Mouse (Mus musculus): Measurements from ENCODE around the gene 2310033P09Rik. TPM values are rescaled to one million over a fixed set of nuclear protein-coding genes. Genes with fewer than 3 reads are reported as not detected.

2310033P09Rik gene
- total RNA-seq, 4 experiments from 2014 or later: 18.9 to 24.8 (median 22.0) TPM

- DNase-seq (ENCODE audit: low spot score in 2 of 2): peak; percentile 93 to 96
Observed at GRCm38 (mm10) chr11:59228122-59228953, 20.2 kb downstream of the 2310033P09Rik start, which contains the start of gene Arf1. TSS of gene Arf1 (minus strand) at chr11:59228270.

DNA sequence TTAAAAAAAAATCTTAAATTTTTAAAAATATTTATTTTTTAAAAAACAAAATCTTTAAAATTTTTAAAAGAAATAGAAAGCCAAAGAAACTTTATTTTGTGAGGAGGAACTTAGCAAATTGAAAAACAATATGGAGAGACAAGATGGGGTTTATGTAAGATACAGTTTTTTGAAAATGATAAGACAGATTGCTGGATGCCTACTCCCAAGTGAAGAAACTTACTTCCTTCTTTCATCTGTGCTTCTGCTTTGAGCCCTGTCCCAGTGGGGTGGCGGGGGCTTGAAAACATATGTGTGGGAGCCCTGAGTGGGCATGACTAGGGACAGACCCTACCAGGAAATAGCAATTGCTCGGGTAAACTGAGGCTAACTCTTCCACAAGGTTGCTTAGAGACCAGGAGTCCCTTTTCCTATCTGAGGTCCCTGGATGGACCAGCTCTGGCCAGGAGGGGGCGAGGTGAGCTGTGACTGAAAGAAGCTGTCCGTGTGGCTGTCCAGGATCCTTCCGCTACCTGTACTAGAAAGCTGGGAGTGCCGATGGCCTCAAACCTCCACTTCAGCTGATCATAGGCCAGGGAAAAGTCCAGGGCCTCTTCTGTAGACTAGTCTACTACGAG lies 22.1 kb downstream of the 2310033P09Rik start:
- DNase-seq (ENCODE audit: low spot score in 2 of 2): peak in 1 of 2 experiments; percentile 55

DNA sequence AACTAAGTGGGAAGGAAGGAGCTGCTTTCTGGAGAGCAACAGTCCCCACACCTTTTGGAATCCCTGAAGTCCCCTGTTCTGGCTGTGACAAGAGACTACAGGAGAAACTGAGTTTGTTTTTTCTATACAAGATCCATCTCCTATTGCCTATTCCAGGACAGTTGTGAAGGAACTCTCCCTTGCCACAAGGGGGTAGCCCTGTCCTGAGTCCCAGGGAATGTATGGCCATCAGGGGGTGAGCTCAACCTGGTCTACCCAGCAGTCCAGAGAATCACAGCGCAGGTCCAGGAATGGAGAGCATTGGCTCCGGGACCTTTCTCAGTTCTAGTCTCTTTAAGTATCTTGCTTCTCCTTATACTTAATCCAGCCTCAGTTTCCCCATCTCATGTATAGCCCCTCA lies 24.7 kb downstream of the 2310033P09Rik start:
- DNase-seq (ENCODE audit: low spot score in 2 of 2): no peak

DNA sequence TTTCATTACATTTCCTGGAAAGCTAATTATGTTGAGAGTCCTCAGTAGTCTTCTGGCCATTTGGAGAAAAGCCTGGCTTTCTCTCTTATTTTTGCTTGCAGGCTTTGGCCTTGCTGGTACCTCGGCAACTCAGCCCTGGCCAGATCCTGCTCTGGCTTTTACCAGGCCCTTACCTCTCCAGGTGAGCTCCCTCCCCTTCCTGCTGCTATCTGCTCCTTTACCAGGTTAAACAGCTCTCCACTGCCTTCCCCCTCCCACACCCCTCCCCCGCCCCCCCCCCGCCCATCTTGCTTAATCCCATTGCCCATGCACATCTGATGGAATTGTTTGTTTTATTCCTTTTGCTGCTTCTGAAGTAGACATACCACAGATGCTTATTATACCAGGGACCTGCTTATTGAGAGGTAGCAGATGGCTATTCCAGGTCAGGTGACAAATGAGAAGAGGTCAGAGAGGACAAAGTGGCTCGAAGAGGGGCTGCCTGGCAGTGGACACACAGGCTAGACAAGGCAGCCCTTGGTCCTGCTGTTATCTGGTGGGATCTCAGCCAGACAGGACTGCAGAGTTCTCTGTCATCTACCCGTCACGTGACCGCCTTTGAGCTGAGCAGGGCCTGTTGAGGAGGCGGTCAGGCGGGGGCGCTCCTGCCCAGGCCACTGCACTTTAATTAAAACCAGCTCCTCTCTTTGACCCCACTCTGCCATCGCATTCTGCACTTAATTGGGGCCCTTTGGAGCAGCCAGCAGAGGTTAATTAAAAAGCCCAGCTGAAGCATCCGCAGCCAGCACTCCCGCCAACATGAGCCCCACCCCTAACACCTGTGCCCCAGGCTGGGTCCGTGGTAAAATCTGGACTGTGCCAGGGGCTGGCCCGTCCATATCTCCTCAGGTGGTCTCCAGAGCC lies 30.7 kb downstream of the 2310033P09Rik start:
- DNase-seq (ENCODE audit: low spot score in 2 of 2): peak; percentile 47 to 60

DNA sequence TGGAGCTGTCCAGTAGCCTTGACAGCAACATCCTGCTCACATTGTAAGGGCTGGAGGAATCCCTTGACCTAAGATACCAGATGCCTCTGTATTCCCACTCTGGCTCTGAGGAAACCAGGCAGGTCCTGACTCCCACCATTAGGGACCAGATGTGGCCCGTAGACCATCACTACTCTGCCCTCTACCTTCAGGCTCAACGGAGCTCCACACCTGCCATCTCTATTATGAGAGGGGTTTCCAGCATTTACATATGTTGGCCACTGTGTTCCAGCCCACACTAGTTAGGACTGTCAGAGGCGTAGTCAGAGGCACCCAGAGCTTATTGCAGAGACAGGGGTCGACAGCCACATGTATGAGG lies 31.3 kb downstream of the 2310033P09Rik start:
- DNase-seq (ENCODE audit: low spot score in 2 of 2): no peak

GRCm38 (mm10) chr11:59239796-59240195 lies 31.7 kb downstream of the 2310033P09Rik start:
- DNase-seq (ENCODE audit: low spot score in 2 of 2): no peak

- no peak for DNase-seq (ENCODE audit: low spot score in 2 of 2)
Observed at GRCm38 (mm10) chr11:59241841-59242240, 33.7 kb downstream of the 2310033P09Rik start.

- no peak for DNase-seq (ENCODE audit: low spot score in 2 of 2)
Observed at GRCm38 (mm10) chr11:59243856-59244255, 35.7 kb downstream of the 2310033P09Rik start.

GRCm38 (mm10) chr11:59248101-59248500 lies 40.0 kb downstream of the 2310033P09Rik start:
- DNase-seq (ENCODE audit: low spot score in 2 of 2): no peak

DNA sequence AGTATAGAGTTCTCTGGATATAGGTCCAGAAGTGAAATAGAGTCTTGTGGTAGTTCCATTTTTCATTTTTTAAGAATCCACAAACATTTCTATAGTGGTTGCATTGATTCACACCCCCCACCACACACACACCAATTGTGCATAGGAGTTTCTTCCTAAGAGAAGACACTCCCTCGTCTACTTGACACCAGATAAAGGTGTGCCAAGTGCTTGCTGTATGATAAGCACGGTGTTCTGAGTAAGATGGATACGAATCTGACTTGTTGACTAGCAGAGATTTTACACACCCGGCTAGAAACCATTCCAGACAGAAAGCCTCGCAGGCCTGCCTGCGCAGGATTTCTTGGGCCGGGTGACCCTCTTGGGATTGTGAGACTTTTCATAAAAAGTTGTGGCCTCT lies 51.5 kb downstream of the 2310033P09Rik start:
- no peak for DNase-seq (ENCODE audit: low spot score in 2 of 2)

Other genes with a start within 250 kb of the 2310033P09Rik start
- 10 to 100 TPM; 28.4 to 32.5 (median 31.0) TPM for gene Trim11, start 230.2 kb upstream of the 2310033P09Rik start, total RNA-seq (2022)
- gene Obscn, start 71.9 kb upstream of the 2310033P09Rik start, total RNA-seq (2022): 1 to 10 TPM; 1.2 to 1.9 (median 1.5) TPM
- 10 to 100 TPM in 1 of 4 experiments, 1 to 10 TPM in 3; 5.9 to 10.2 (median 7.3) TPM for gene Iba57, start 44.6 kb upstream of the 2310033P09Rik start, total RNA-seq (2022)
- gene Gjc2, start 25.1 kb upstream of the 2310033P09Rik start, total RNA-seq (2022): 10 to 100 TPM; 11.8 to 15.9 (median 12.5) TPM
- gene Guk1, start 16.1 kb upstream of the 2310033P09Rik start, total RNA-seq (2022): 100 to 1,000 TPM; 135 to 149 (median 141) TPM
- gene Mrpl55, start 5.8 kb upstream of the 2310033P09Rik start, total RNA-seq (2022): 10 to 100 TPM; 31.2 to 40.8 (median 36.1) TPM
- 100 to 1,000 TPM; 479 to 502 (median 488) TPM for gene Arf1, start 19.9 kb downstream of the 2310033P09Rik start, total RNA-seq (2022)
- gene Wnt3a, start 82.4 kb downstream of the 2310033P09Rik start, total RNA-seq (2022): under 1 TPM in 3 of 4 experiments, not detected in 1; 0.10 to 0.22 (median 0.16) TPM
- 1 to 10 TPM; 2.9 to 7.3 (median 4.5) TPM for gene Wnt9a, start 98.6 kb downstream of the 2310033P09Rik start, total RNA-seq (2022)
- not detected for gene Prss38, start 167.3 kb downstream of the 2310033P09Rik start, total RNA-seq (2022)
- gene Jmjd4, start 241.7 kb downstream of the 2310033P09Rik start, total RNA-seq (2022): 10 to 100 TPM; 24.0 to 27.8 (median 26.7) TPM
- 100 to 1,000 TPM; 337 to 371 (median 354) TPM for gene Snap47, start 242.9 kb downstream of the 2310033P09Rik start, total RNA-seq (2022)

All from layer of hippocampus, adult 8-10 months (tissue).